Mouse (Mus musculus) gastrocnemius, postnatal 25 days (tissue): ENCODE data around the gene Igf1. TPM values are rescaled to one million over a fixed set of nuclear protein-coding genes. Genes with fewer than 3 reads are reported as not detected.
A peak's percentile ranks its signal among the peaks of the same experiment; 100 is the strongest.

ENCODE experiments used
- DNase-seq: peaks from one replicate; pipeline ENCODE4 v3.0.0; 2022
- total RNA-seq, 2 experiments: library from RNA; stranded (reverse); gene quantifications; 1 replicate in 1 of 2; 2 replicates in 1 of 2; pipeline ENCODE4 v1.2.3; 2021

Igf1 gene
- total RNA-seq, 2 experiments from 2014 or later, result 29.5 to 30.2 TPM

GRCm38 (mm10) chr10:87860181-87861103 lies 2.4 kb downstream of the Igf1 start:
- DNase-seq, result peak; percentile 25

- DNase-seq, result no peak
Measured at GRCm38 (mm10) chr10:87861104-87861455, 3.0 kb downstream of the Igf1 start.

DNA sequence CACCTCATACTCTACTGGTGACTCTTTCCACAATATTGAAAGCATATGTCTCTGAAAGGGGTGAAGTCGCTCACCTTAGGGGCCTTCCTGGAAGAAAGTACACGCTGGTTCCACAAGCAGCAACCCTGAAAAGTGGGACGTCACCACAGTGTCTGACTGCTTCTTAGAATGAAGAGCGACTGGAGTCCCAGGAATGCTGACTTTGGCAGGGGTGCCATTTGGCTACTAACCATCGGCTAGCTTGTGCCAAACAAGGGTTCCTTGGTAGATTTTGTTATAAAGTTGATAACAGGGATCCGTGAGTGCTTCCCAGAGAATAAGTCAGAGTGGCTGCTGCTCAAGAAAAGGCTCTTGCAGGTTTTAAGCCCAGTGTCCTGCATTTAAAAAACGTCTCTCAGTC lies 4.8 kb downstream of the Igf1 start:
- DNase-seq, result peak; percentile 30

GRCm38 (mm10) chr10:87863326-87863725 lies 5.3 kb downstream of the Igf1 start:
- no peak for DNase-seq

DNA sequence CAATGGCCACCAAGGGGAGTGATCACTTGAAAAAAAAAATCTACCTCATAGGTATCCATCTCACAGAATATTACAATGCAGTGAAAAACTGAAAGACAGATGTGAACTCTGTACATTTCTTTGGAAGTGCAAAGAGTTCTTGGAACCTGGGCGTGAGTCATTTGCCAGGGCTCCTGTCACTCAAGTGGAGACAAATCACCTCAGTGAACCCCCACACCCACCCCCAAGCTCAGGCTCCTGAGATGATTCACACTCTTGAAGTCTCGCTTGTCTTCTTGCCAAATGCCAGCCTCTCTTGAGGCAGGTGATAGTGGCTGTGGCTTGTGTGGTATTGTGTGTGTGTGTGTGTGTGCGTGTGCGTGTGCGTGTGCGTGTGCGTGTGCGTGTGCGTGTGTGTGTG lies 7.6 kb downstream of the Igf1 start:
- DNase-seq, result no peak

DNA sequence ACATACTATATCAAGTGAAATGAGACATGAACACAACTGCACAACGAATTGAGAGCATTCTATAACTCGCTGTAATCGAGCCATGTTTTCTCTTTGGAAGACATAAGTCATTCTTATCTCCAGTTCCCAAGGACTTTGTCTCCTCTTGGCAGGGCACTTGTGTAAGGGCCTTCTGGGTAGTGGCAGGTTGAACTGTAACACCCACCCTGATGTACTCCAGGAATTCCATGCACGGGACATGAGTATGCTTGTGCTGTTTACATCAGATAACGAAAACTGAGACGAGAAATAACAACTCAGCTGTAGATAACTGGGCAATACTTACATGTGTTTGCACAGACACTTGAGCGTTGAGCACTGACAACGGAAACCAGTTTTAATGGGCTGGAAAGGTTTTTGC lies 8.4 kb downstream of the Igf1 start:
- no peak for DNase-seq

DNA sequence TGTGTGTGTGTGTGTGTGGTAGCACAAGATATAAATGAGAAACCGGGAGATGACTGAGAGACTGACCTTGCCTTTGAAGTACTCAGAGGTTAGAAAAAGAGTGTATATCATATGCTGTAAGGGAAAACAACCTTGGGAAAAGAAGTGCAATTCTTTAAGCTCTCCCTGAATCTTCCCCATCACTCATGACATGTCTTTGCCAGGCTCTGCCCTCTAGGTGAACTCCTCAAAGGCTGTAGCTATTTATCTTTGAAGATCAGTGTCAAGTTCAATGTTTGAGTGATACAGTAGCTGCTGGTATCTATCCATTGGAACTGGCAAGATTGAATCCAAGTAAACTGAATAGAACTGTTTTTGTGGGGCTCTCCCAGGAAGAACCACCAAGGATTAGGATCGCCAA lies 9.2 kb downstream of the Igf1 start:
- no peak for DNase-seq

GRCm38 (mm10) chr10:87867631-87868030 lies 9.6 kb downstream of the Igf1 start:
- no peak for DNase-seq

DNA sequence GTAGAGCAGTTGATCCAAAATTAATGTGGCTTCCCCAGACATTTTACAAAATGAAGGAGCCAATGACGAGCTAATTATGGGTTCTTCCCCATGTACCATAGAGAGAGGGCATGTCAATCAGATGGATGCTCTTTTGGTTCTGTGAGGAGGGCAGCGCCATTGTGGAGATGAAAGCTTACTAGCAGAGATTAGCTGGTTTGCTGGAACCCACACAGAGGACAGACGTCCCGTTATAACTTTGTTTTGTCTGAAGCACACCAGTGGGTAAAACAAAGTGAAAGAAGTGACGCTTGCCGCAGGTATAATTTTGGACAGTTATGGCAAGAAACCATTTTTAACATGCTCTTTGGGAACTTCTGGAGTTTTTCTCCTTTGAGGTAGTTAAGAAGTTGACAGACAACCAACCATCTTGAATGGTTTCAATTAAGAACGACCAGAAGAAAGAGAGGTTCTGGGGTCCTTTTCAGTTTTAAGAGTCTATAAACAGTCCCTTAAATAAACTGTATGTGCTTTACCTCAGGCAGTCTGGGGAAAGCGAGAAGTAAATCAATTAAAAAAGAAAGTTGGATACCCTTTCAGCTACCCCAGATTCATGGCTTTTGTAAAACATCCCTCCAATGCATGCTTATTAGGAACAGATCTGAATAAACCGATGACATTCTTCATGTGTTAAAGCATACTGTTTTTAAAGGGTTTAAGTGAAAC lies 10.4 kb downstream of the Igf1 start:
- DNase-seq, result no peak

DNA sequence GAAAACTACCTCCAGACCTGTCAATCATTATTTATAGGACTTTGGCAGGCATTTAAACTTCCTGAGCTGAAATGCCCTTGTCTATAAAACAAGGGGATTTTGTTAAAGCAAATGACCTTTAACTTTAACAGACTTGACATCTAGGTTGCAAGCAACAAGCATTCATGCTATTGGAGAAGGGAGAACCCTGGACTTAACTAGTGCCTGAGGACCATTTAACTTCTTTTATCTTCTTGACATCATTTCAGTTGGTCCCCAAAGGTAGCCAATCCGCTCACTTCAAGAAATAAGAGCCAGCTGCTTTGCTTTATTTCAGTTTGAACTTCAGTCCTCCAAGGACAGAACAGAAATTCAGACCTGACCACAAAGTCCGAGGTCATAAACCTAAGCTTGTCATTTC lies 11.1 kb downstream of the Igf1 start:
- no peak for DNase-seq

- no peak for DNase-seq
Measured at GRCm38 (mm10) chr10:87869691-87870090, 11.6 kb downstream of the Igf1 start.

DNA sequence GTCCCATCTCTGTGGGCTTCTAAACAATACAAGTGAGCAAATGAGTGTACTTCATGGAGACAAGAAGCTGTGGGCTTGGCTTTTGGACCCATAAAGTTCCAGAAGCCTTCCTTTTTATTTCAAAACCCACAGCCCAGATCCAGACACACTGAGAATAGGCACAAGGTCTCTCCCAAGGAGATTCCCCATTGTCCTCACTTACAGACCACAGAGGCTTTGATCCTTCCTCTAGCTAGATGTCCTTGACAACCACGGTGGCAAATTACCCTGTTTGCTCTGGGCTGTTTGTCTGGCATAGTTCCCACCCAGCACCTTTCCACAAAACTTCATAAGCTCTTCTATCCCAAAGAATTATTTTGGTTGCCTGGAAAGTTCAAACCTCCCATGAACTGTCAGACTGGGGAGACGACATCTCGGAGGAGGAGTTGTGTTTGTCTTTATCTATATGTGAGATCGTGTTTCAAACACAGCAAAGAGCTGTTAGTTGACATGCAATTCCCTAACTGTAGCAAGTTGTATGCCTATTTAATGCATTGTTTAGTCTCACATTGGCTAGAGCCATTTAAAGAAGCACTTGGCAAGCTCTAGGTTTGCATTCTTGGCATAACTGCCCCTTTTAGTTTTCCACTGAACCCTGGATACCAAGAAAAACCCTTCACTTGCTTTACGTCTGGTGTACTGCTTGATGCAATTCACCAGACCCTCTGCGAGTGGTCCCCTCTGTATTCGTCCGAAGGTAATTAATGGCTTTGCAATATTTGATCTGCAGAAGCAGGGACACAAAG lies 14.0 kb downstream of the Igf1 start:
- DNase-seq, result no peak

- DNase-seq, result no peak
Measured at GRCm38 (mm10) chr10:87872854-87873253, 14.8 kb downstream of the Igf1 start.

DNA sequence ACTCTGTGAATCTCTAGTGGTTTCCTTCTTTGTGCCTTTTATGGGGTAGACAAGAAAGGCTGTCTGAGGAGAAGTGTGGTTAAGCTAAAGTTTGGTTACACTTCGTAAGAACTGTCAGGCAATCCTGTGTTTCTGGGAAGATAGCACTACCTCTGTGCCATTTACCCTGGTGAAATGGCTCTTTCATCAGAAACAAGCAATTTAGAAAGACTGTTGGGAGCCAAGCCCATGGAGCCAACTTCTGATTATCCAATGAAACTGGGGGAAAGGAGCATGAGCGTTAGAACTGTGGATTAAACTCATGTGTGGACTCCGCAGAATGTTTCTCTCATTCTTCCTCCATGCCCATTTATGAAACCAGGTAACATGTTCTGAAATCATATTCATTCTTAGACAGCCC lies 15.5 kb downstream of the Igf1 start:
- no peak for DNase-seq

- no peak for DNase-seq
Measured at GRCm38 (mm10) chr10:87880071-87880785, 22.2 kb downstream of the Igf1 start.

- no peak for DNase-seq
Measured at GRCm38 (mm10) chr10:87885326-87886040, 27.4 kb downstream of the Igf1 start.

DNA sequence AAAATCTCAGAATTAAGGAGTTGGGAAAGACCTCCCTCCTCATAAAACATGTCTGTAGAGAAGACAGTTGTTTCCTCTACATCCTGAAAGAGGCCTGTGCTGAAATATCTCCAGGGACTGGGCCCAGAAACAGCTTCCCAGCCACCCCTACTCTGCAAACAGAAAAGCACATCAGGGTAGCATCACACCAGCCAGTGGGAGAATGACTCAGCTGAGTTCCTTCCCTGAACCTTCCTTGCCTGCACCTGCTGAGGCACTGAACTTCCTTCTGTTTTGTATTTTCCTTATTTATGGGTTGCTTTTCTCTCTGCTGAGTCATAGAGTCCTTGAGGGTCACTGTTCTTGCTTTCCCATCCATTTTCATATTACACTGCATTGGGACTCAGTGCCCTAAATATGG lies 31.8 kb downstream of the Igf1 start:
- peak; percentile 18 for DNase-seq

DNA sequence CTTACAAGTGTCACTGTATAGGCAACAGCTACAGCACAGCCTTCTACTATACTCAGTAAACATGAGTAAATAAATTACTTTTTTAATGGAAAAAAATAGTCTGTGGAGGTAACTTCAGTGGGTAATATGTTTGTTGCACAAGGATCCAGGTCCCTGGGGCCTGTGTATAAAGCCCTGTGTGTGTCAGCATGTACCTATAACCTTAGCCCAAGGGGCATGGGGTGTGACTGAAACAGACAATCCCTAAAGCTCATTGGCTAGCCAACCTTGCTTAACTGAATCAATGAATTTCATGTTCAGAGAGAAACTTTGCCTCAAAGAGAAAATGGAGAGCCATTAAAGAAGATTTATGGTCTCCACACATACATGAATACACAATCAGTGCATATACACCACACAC lies 34.2 kb downstream of the Igf1 start:
- DNase-seq, result no peak

GRCm38 (mm10) chr10:87893272-87893671 lies 35.2 kb downstream of the Igf1 start:
- DNase-seq, result no peak

- DNase-seq, result no peak
Measured at GRCm38 (mm10) chr10:87894461-87895120, 36.5 kb downstream of the Igf1 start.

GRCm38 (mm10) chr10:87895351-87895750 lies 37.3 kb downstream of the Igf1 start:
- no peak for DNase-seq
